Mouse (Mus musculus) MEL (cell line): ENCODE data around the gene Ppm1f. TPM values are rescaled to one million over a fixed set of nuclear protein-coding genes. Genes with fewer than 3 reads are reported as not detected.

Experiments used
- DNase-seq: peaks from one replicate; pipeline ENCODE4 v3.0.0; 2011; ENCODE audit warnings: low read depth, low spot score
- H3K27ac ChIP-seq: 2 replicates; pipeline ENCODE4 v1.5.1; 2012; ENCODE audit warnings: low read depth, mild to moderate bottlenecking, control low read depth, low read length, moderate library complexity; ENCODE audit not compliant: control insufficient read depth
- H3K27me3 ChIP-seq, 2 experiments: fragments of 150-350 bp in 1 of 2; sonication (generic) in 1 of 2; 2 replicates each; pipeline ENCODE4 v1.6.1; 2012; ENCODE audit warnings: low read length in 2 of 2, mild to moderate bottlenecking in 2 of 2, improper control_type of control experiment in 1 of 2, moderate library complexity in 1 of 2; ENCODE audit not compliant: insufficient read depth in 2 of 2, control insufficient read depth in 1 of 2
- H3K36me3 ChIP-seq, 2 experiments: 2 replicates each; pipeline ENCODE4 v1.6.1; 2012 to 2014; ENCODE audit warnings: low read length in 2 of 2, improper control_type of control experiment in 1 of 2, inconsistent platforms in 1 of 2, mild to moderate bottlenecking in 1 of 2; ENCODE audit not compliant: insufficient read depth in 2 of 2, control insufficient read depth in 1 of 2
- H3K4me1 ChIP-seq, 2 experiments: fragments of 150-350 bp in 1 of 2; sonication (generic) in 1 of 2; 2 replicates each; pipeline ENCODE4 v1.6.1; 2012; ENCODE audit warnings: low read length in 2 of 2, improper control_type of control experiment in 1 of 2, mild to moderate bottlenecking in 1 of 2; ENCODE audit not compliant: insufficient read depth in 2 of 2, control insufficient read depth in 1 of 2
- H3K4me3 ChIP-seq, 2 experiments: fragments of 150-350 bp in 1 of 2; sonication (generic) in 1 of 2; 2 replicates each; pipeline ENCODE4 v1.5.1; 2012; ENCODE audit warnings: low read depth in 2 of 2, low read length in 2 of 2, mild to moderate bottlenecking in 2 of 2, moderate library complexity in 2 of 2, control low read depth in 1 of 2, improper control_type of control experiment in 1 of 2; ENCODE audit not compliant: control insufficient read depth in 1 of 2, insufficient read depth in 1 of 2
- H3K79me2 ChIP-seq: 2 replicates; pipeline ENCODE4 v1.6.1; 2012; ENCODE audit warnings: mild to moderate bottlenecking, low read length, moderate library complexity; ENCODE audit not compliant: control insufficient read depth, poor library complexity, insufficient read depth
- H3K9ac ChIP-seq: 2 replicates; pipeline ENCODE4 v1.6.1; 2012; ENCODE audit warnings: low read depth, mild to moderate bottlenecking, control low read depth, low read length, moderate library complexity; ENCODE audit not compliant: control insufficient read depth, poor library complexity, severe bottlenecking
- H3K9me3 ChIP-seq: fragments of 150-350 bp; sonication (generic); replicated peaks from 2 replicates; pipeline ENCODE4 v1.6.1; 2012; ENCODE audit warnings: mild to moderate bottlenecking, low read length, improper control_type of control experiment, moderate library complexity; ENCODE audit not compliant: insufficient read depth
- BHLHE40 ChIP-seq: IDR thresholded peaks from 2 replicates; pipeline ENCODE4 v1.6.1; 2012; ENCODE audit warnings: low read depth, mild to moderate bottlenecking, inconsistent platforms, low read length, improper control_type of control experiment, borderline replicate concordance
- CHD1 ChIP-seq: IDR thresholded peaks from 2 replicates; pipeline ENCODE4 v1.6.1; 2012; ENCODE audit warnings: low read depth, mild to moderate bottlenecking, inconsistent platforms, low read length, improper control_type of control experiment
- ELF1 ChIP-seq: IDR thresholded peaks from 2 replicates; pipeline ENCODE4 v1.6.1; 2014; ENCODE audit warnings: low read depth, mild to moderate bottlenecking, inconsistent platforms, low read length, improper control_type of control experiment, moderate library complexity
- MAFK ChIP-seq: IDR thresholded peaks from 2 replicates; pipeline ENCODE4 v1.6.1; 2011; ENCODE audit warnings: low read depth, mild to moderate bottlenecking, low read length, improper control_type of control experiment, borderline replicate concordance
- MEF2A ChIP-seq: IDR thresholded peaks from 2 replicates; pipeline ENCODE4 v1.6.1; 2014; ENCODE audit warnings: low read depth, mild to moderate bottlenecking, inconsistent platforms, low read length, improper control_type of control experiment; ENCODE audit not compliant: poor library complexity, insufficient replicate concordance, severe bottlenecking; ENCODE audit errors: extremely low read depth
- MXI1 ChIP-seq: IDR thresholded peaks from 2 replicates; pipeline ENCODE4 v1.6.1; 2011; ENCODE audit warnings: mild to moderate bottlenecking, low read depth, low read length, improper control_type of control experiment
- NELFE ChIP-seq: IDR thresholded peaks from 2 replicates; pipeline ENCODE4 v1.6.1; 2011; ENCODE audit warnings: low read depth, low read length, improper control_type of control experiment
- NRF1 ChIP-seq: IDR thresholded peaks from 2 replicates; pipeline ENCODE4 v1.6.1; 2014; ENCODE audit warnings: low read depth, mild to moderate bottlenecking, inconsistent platforms, low read length, improper control_type of control experiment, moderate library complexity; ENCODE audit not compliant: poor library complexity, insufficient read depth, severe bottlenecking
- POLR2A ChIP-seq, 2 experiments: IDR thresholded peaks; 2 replicates each; pipeline ENCODE4 v1.6.1; 2011 to 2012; ENCODE audit warnings: low read length in 2 of 2, mild to moderate bottlenecking in 2 of 2, control low read depth in 1 of 2, improper control_type of control experiment in 1 of 2, low read depth in 1 of 2, moderate library complexity in 1 of 2; ENCODE audit not compliant: control insufficient read depth in 1 of 2, insufficient read depth in 1 of 2, poor library complexity in 1 of 2
- POLR2AphosphoS5 ChIP-seq: IDR thresholded peaks from 2 replicates; pipeline ENCODE4 v1.6.1; 2012; ENCODE audit warnings: low read depth, borderline replicate concordance, mild to moderate bottlenecking, inconsistent platforms, low read length, moderate library complexity, mixed read lengths
- RAD21 ChIP-seq: IDR thresholded peaks from 2 replicates; pipeline ENCODE4 v1.6.1; 2011; ENCODE audit warnings: mild to moderate bottlenecking, low read depth, low read length, improper control_type of control experiment
- RCOR1 ChIP-seq: IDR thresholded peaks from 2 replicates; pipeline ENCODE4 v1.6.1; 2012; ENCODE audit warnings: low read depth, mild to moderate bottlenecking, inconsistent platforms, low read length, improper control_type of control experiment
- SIN3A ChIP-seq: IDR thresholded peaks from 2 replicates; pipeline ENCODE4 v1.6.1; 2012; ENCODE audit warnings: low read length, improper control_type of control experiment, inconsistent platforms
- SMC3 ChIP-seq: IDR thresholded peaks from 2 replicates; pipeline ENCODE4 v1.6.1; 2011; ENCODE audit warnings: low read depth, low read length, improper control_type of control experiment
- USF2 ChIP-seq, 2 experiments: IDR thresholded peaks; 2 replicates each; pipeline ENCODE4 v1.6.1; 2011 to 2012; ENCODE audit warnings: improper control_type of control experiment in 2 of 2, low read length in 2 of 2, borderline replicate concordance in 1 of 2, inconsistent platforms in 1 of 2, low read depth in 1 of 2, mild to moderate bottlenecking in 1 of 2; ENCODE audit not compliant: insufficient read depth in 1 of 2
- ZMIZ1 ChIP-seq: IDR thresholded peaks from 2 replicates; pipeline ENCODE4 v1.6.1; 2012; ENCODE audit warnings: low read depth, mild to moderate bottlenecking, inconsistent platforms, low read length, improper control_type of control experiment, moderate library complexity
- polyA plus RNA-seq, 2 experiments: library from polyadenylated mRNA; stranded (reverse) in 1 of 2; unstranded in 1 of 2; fragments of >175 nt in 1 of 2; fragments of >200 nt in 1 of 2; gene quantifications; 2 replicates each; pipeline versions ENCODE4 v1.2.1 to v1.2.4; 2012; ENCODE audit warnings: low replicate concordance in 2 of 2, low read depth in 1 of 2; ENCODE audit not compliant: insufficient read length in 2 of 2, insufficient read depth in 1 of 2, missing spikeins in 1 of 2
- total RNA-seq: library from RNA; depleted of rRNA; stranded (reverse); fragments of 300-350 nt; gene quantifications from 2 replicates; pipeline ENCODE4 v1.2.3, GENCODE M21; 2012

Ppm1f gene
- total and polyA plus RNA-seq, 3 experiments, result 28.3 to 30.6 TPM; not detected in 1

DNA sequence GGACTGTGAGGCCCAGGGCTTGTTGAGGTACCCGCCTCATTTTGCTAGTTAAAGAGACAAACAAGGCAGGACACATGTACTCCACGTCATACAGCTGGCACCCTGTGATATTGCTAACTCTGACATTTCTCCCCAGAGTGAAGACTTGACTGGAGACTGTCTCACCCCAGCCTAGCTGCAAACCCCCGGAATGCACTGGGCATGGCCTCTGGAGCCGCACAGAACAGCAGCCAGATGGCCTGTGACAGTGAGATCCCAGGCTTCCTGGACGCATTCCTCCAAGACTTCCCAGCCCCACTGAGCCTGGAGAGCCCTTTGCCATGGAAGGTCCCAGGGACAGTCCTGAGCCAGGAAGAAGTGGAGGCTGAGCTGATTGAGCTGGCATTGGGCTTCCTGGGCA, 6.9 kb downstream of the Ppm1f start:
- TF ChIP-seq MAFK (no peak), USF2 (IDR thresholded peaks at IDR 0.05; ENCODE audit: borderline replicate concordance in 1 of 2, insufficient read depth in 1 of 2, low read depth in 1 of 2, low read length in 2 of 2) (no peak), POLR2A (IDR thresholded peaks at IDR 0.05; ENCODE audit: control insufficient read depth in 1 of 2, insufficient read depth in 1 of 2, low read depth in 1 of 2, low read length in 2 of 2, poor library complexity in 1 of 2) (no peak), SIN3A (no peak), POLR2AphosphoS5 (no peak), MXI1 (no peak), ELF1 (no peak), RCOR1 (no peak), RAD21 (no peak)
- no peaks in the 10 kb centered on the region for H3K79me2 ChIP-seq
- no peak for DNase-seq
- H3K36me3 ChIP-seq, result peaks cover 0 to 6% of the 10 kb centered on the region in 2 experiments; a peak in 1 of 4 replicates
- H3K27me3 ChIP-seq, result no peaks in the 10 kb centered on the region
- H3K9me3 ChIP-seq, result no peaks in the 10 kb centered on the region
- H3K27ac ChIP-seq, result no peak overlapping the region
- H3K9ac ChIP-seq, result no peak overlapping the region
- H3K4me3 ChIP-seq, result no peak overlapping the region
- H3K4me1 ChIP-seq, result no peaks in the 10 kb centered on the region

DNA sequence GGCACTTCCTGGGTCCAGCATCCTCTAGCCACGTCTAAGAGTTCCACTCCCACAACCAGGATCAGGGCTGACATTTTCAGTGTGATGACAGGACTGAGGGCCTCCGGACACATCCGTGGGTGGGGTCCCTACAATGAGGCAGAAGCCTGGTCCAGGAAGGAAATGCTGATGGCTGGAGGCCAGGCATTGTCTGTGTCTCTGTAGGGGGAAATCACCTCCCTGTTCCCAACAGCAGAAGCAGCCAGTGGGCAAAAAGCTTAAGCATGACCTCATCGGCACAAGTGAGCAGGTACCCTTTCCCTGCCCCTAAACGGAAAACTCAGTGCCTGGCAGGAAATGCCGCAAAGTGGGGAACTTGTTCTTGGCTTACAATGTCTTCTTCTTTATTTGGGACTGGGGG, 11.5 kb downstream of the Ppm1f start:
- Histone ChIP-seq H3K4me3 (no peak overlapping the region), H3K79me2 (no peaks in the 10 kb centered on the region), H3K9ac (no peak overlapping the region), H3K27ac (no peak overlapping the region), H3K9me3 (no peaks in the 10 kb centered on the region), H3K4me1 (no peaks in the 10 kb centered on the region), H3K27me3 (no peaks in the 10 kb centered on the region), H3K36me3 (peaks cover 0 to 6% of the 10 kb centered on the region in 2 experiments; a peak in 1 of 4 replicates)
- TF ChIP-seq POLR2AphosphoS5, result no peak
- TF ChIP-seq NRF1, result no peak
- TF ChIP-seq MEF2A, result no peak
- no peak for TF ChIP-seq RAD21
- TF ChIP-seq NELFE, result no peak
- no peak for TF ChIP-seq BHLHE40
- TF ChIP-seq ELF1, result no peak
- TF ChIP-seq CHD1, result no peak
- no peak for TF ChIP-seq SMC3
- no peak for TF ChIP-seq ZMIZ1
- TF ChIP-seq, all 39 proteins: peak for 0
- DNase-seq, result no peak
